Mouse (Mus musculus) forebrain, embryonic 13.5 days (tissue): ENCODE measurements around the gene Prl7c1. TPM values are rescaled to one million over a fixed set of nuclear protein-coding genes. Genes with fewer than 3 reads are reported as not detected.
"Not testable (repeated sequence)": the region's sequence is repeated elsewhere in the genome, so short reads cannot be mapped to it uniquely, and the experiment has no call there.

Experiments used
- ATAC-seq: fragments of 200-750 bp; cut with Nextera tagmentation; 2 replicates; pipeline ENCODE4 v1.8.0; 2017
- H3K27ac ChIP-seq: fragments of 300-500 bp; sonication (generic); 2 replicates; pipeline ENCODE4 v1.5.1; 2015; ENCODE audit warnings: inconsistent platforms, mild to moderate bottlenecking, moderate library complexity
- H3K27me3 ChIP-seq: fragments of 300-500 bp; sonication (generic); 2 replicates; pipeline ENCODE4 v1.6.1; 2015; ENCODE audit warnings: mild to moderate bottlenecking, inconsistent platforms
- H3K36me3 ChIP-seq: fragments of 300-500 bp; sonication (generic); 2 replicates; pipeline ENCODE4 v1.6.1; 2015; ENCODE audit warnings: mild to moderate bottlenecking, inconsistent platforms; ENCODE audit not compliant: poor library complexity, severe bottlenecking
- H3K4me1 ChIP-seq: fragments of 300-500 bp; sonication (generic); 2 replicates; pipeline ENCODE4 v1.6.1; 2015; ENCODE audit warnings: inconsistent platforms
- H3K4me2 ChIP-seq: fragments of 300-500 bp; sonication (generic); 2 replicates; pipeline ENCODE4 v1.6.1; 2015; ENCODE audit warnings: inconsistent platforms, mild to moderate bottlenecking, moderate library complexity
- H3K4me3 ChIP-seq: fragments of 300-500 bp; sonication (generic); 2 replicates; pipeline ENCODE4 v1.5.1; 2015; ENCODE audit warnings: mild to moderate bottlenecking, inconsistent platforms
- H3K9ac ChIP-seq: fragments of 300-500 bp; sonication (generic); 2 replicates; pipeline ENCODE4 v1.6.1; 2015; ENCODE audit warnings: mild to moderate bottlenecking, inconsistent platforms
- H3K9me3 ChIP-seq: fragments of 300-500 bp; sonication (generic); replicated peaks from 2 replicates; pipeline ENCODE4 v1.6.1; 2016; ENCODE audit warnings: inconsistent platforms
- WGBS: fragments of 180-500 bp; shearing (Covaris S2); methylation state at CpG from one replicate; pipeline ENCODE4 v1.1.7; 2015; 5-methylcytosine and 5-hydroxymethylcytosine counted together
- polyA plus RNA-seq: library from polyadenylated mRNA; unstranded; fragments of >200 nt; fragmentation: Nextera tagmentation; extraction: Ambion mirVana; gene quantifications from 2 replicates; pipeline ENCODE4 v1.2.1, GENCODE M21; 2015

Prl7c1 gene
- polyA plus RNA-seq: not detected in 2 replicates

- H3K9ac ChIP-seq, H3K4me2 ChIP-seq, H3K9me3 ChIP-seq, H3K4me3 ChIP-seq, ATAC-seq, H3K36me3 ChIP-seq, H3K27me3 ChIP-seq, H3K4me1 ChIP-seq, H3K27ac ChIP-seq: not testable (repeated sequence)
- 84% methylated on average over 3 of the region's 3 CpGs for WGBS
These were observed at the start of gene Prl7c1 for GRCm38 (mm10) chr13:27780704-27781103. Gene Prl7c1 (minus strand): TSS chr13:27780804.

GRCm38 (mm10) chr13:27802765-27803164 is 22.2 kb upstream of the Prl7c1 start:
- no peak overlapping the region for H3K27ac ChIP-seq
- H3K27me3 ChIP-seq: no peaks in the 10 kb centered on the region
- no peak overlapping the region for H3K4me2 ChIP-seq
- no peaks in the 10 kb centered on the region for H3K36me3 ChIP-seq
- H3K9me3 ChIP-seq: no peaks in the 10 kb centered on the region
- H3K4me3 ChIP-seq: no peak overlapping the region
- H3K4me1 ChIP-seq: no peaks in the 10 kb centered on the region
- 92% methylated on average over 1 of the region's 1 CpGs for WGBS
- ATAC-seq: no peak
- no peak overlapping the region for H3K9ac ChIP-seq

DNA sequence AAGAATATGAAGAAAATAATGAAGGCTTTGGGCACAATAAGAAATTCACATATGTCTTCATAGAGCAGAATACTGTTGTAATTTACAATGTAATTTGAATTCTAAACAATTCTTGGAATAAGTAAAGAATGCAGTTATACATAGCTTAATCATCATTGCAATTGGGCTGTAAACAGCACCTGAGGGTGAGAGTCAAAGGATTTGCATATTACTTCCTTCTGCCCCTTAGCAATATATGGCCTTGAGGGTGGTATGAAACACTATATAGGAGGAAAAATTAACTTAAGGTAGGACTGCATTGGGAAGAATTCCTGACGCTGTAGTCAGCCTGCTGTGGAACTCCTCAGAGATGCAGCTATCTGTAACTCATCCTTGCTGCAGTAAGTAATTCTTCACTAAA is 20.8 kb upstream of the Prl7c1 start, which contains the start of gene Prl2a1:
Prl2a1 (plus strand) TSS at position 301 of the 400 bp plus-strand sequence.
- Histone ChIP-seq H3K4me2 (no peak within 1 kb of the TSS), H3K4me1 (no peaks in the 10 kb centered on the region), H3K36me3 (no peaks in the 10 kb centered on the region), H3K4me3 (no peak within 1 kb of the TSS), H3K27ac (no peak within 1 kb of the TSS), H3K9ac (no peak within 1 kb of the TSS), H3K27me3 (no peaks in the 10 kb centered on the region), H3K9me3 (no peaks in the 10 kb centered on the region)
- no peak for ATAC-seq
- WGBS: 83% methylated on average over 1 of the region's 1 CpGs

DNA sequence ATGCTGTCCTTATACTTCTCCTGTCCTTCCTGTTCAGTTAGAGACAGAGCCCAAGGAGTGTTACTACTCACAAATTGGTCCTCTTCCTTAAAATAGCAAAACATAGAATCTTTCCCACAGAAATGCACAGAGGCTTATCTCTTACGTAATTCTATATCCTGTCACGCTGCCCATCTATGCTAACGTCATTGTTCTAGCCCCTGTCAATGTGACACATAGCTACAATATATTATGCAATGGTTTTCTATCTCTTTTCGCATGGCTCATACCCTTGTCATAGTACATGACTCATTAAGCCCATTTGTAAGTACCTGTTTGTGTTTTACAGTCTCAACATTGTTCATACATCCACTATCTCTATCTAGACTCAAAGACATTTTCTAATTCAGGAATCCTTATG is 18.7 kb upstream of the Prl7c1 start:
- no peaks in the 10 kb centered on the region for H3K27me3 ChIP-seq
- H3K27ac ChIP-seq: no peak overlapping the region
- no peaks in the 10 kb centered on the region for H3K36me3 ChIP-seq
- H3K9me3 ChIP-seq: no peaks in the 10 kb centered on the region
- H3K4me3 ChIP-seq: no peak overlapping the region
- H3K4me1 ChIP-seq: no peaks in the 10 kb centered on the region
- ATAC-seq: no peak
- 93% methylated on average over 4 of the region's 4 CpGs for WGBS
- no peak overlapping the region for H3K4me2 ChIP-seq
- H3K9ac ChIP-seq: no peak overlapping the region

DNA sequence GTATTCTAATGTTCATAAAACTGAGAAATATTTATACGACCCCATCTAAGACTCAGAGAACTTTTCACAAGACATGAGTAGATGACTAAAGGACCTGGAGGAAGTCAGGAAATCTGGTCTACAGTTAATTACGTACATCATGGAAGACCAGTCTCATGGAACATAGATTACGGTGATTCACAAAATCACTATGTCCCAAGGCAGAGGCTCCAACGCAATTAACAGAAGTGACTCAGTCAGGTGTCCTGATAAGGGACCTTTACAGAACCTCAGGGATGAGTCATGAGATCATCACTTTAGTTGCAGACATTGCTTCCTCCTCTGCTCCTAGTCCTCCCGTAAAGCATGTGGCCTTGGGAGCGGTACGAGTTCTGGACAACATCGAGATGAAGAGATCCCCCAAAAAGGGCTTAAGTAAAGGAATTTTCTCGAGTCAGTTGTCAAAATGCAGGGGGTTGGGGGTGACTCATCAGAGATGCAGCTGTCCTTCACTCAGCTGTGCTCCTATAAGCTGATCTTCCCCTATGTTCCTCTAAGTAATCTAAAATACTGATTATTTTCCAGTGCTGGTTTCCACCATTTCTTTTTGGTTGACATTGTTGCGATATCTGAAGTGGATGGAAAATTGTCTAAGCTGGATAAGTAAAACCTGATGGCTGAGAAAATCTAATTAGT is 46.0 kb downstream of the Prl7c1 start:
- Histone ChIP-seq H3K36me3 (no peaks in the 10 kb centered on the region), H3K27me3 (no peaks in the 10 kb centered on the region), H3K9ac (no peak overlapping the region), H3K4me1 (no peaks in the 10 kb centered on the region), H3K27ac (no peak overlapping the region), H3K9me3 (no peaks in the 10 kb centered on the region), H3K4me3 (no peak overlapping the region), H3K4me2 (no peak overlapping the region)
- no peak for ATAC-seq
- 93% methylated on average over 10 of the region's 10 CpGs for WGBS

GRCm38 (mm10) chr13:27730286-27730959 is 50.2 kb downstream of the Prl7c1 start:
- ATAC-seq, H3K9me3 ChIP-seq, H3K9ac ChIP-seq, H3K27me3 ChIP-seq, H3K36me3 ChIP-seq, H3K4me2 ChIP-seq, H3K27ac ChIP-seq, H3K4me3 ChIP-seq, H3K4me1 ChIP-seq: not testable (repeated sequence)
- WGBS: 84% methylated on average over 5 of the region's 5 CpGs

DNA sequence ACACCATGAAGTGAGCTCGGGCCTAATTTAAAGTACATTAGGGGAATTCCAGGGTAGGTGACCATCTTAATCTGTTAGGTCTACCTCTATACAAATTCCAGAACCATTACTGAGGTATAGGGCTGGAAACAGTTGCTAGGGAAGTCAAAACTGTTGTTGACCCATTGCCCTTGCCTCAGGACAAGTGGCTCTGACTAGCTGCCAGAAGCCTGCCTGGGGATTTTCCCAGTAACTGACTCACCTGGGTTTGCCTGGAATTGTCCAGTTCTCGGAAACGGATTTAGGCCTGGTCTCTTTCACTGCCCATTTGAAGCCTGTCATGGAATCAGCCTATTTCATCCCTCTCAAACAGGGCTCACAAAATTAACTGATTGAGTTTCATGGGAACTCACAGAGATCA is 55.5 kb downstream of the Prl7c1 start:
- H3K4me2 ChIP-seq, H3K27ac ChIP-seq, H3K36me3 ChIP-seq, ATAC-seq, H3K27me3 ChIP-seq, H3K4me3 ChIP-seq, H3K9ac ChIP-seq, H3K4me1 ChIP-seq, H3K9me3 ChIP-seq: not testable (repeated sequence)
- WGBS: 91% methylated on average over 3 of the region's 3 CpGs

Other genes starting within 250 kb of the Prl7c1 start
- not detected in 2 replicates for gene Prl8a9, start 216.2 kb downstream of the Prl7c1 start, polyA plus RNA-seq
- gene Prl8a1, start 198.6 kb downstream of the Prl7c1 start, polyA plus RNA-seq: not detected in 2 replicates
- gene Prl7b1, start 170.2 kb downstream of the Prl7c1 start, polyA plus RNA-seq: not detected in 2 replicates
- not detected in 2 replicates for gene Prl7a1, start 138.3 kb downstream of the Prl7c1 start, polyA plus RNA-seq
- not detected in 2 replicates for gene Prl7a2, start 112.8 kb downstream of the Prl7c1 start, polyA plus RNA-seq
- not detected in 2 replicates for gene Prl7d1, start 64.1 kb downstream of the Prl7c1 start, polyA plus RNA-seq
- not detected in 2 replicates for gene Prl2a1, start 20.9 kb upstream of the Prl7c1 start, polyA plus RNA-seq
- gene Prl2c1, start 68.5 kb upstream of the Prl7c1 start, polyA plus RNA-seq: not detected in 2 replicates
- not detected in 2 replicates for gene Prl4a1, start 235.4 kb upstream of the Prl7c1 start, polyA plus RNA-seq